Mouse (Mus musculus) testis, adult 2 months (tissue): ENCODE measurements around the gene Aadacl4.

Experiments
- CTCF ChIP-seq: fragments of 200-500 bp; IDR thresholded peaks from 2 replicates; pipeline ENCODE4 v1.5.1; 2012; ENCODE audit warnings: low read depth, mild to moderate bottlenecking, inconsistent platforms, low read length, moderate library complexity; ENCODE audit not compliant: control insufficient read depth, insufficient read depth, insufficient replicate concordance
- POLR2A ChIP-seq: fragments of 200-500 bp; IDR thresholded peaks from 2 replicates; pipeline ENCODE4 v1.6.1; 2012; ENCODE audit warnings: low read depth, mild to moderate bottlenecking, inconsistent platforms, low read length, moderate library complexity; ENCODE audit not compliant: control insufficient read depth

DNA sequence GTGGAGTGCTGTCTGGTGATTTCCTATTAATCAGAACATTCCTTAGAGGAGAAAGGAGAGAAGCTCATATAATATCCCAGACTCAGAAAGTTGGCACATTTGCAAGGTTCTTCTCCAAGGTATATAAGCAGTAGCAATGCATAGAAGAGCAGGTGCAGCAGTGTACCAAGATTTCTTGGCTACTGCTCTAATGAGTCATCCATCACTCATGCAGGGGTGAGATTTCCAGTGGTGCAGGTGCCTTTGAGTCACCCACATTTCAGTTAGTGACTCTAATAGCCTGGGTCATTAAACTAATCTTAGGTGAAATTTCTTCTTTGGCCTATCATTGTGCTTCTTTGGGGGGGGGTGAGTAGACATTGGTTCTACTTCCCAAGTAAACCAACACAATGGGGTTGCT, 45.8 kb upstream of the Aadacl4 start:
- no peak for TF ChIP-seq CTCF
- TF ChIP-seq POLR2A = no peak
